Mouse (Mus musculus): ENCODE measurements at regions not wholly inside any gene's neighbourhood (a gene's known extent, or its start where the extent isn't known, plus 50 kb on each side); places are given as distances from the start of the nearest gene placed in this dataset.

- TF ChIP-seq MYOG (IDR thresholded peaks at IDR 0.05; ENCODE audit: control insufficient read depth, extremely low read depth, insufficient read length) (no peak), CTCF (IDR thresholded peaks at IDR 0.05; ENCODE audit: control insufficient read depth, insufficient read depth, insufficient read length) (no peak), CEBPB (IDR thresholded peaks at IDR 0.05; ENCODE audit: low read depth) (no peak), MYOD1 (IDR thresholded peaks at IDR 0.05; ENCODE audit: control insufficient read depth, insufficient read length, low read depth) (no peak), FOSL1 (IDR thresholded peaks at IDR 0.05; ENCODE audit: insufficient read depth, low read length, poor library complexity, severe bottlenecking) (no peak), USF1 (IDR thresholded peaks at IDR 0.05; ENCODE audit: low read depth) (no peak), MAX (IDR thresholded peaks at IDR 0.05) (no peak)
These were observed 82.9 kb upstream of the Cop1 start for GRCm38 (mm10) chr1:159149207-159149606.
